Mouse (Mus musculus): Measurements from ENCODE around the gene Chsy1.

DNA sequence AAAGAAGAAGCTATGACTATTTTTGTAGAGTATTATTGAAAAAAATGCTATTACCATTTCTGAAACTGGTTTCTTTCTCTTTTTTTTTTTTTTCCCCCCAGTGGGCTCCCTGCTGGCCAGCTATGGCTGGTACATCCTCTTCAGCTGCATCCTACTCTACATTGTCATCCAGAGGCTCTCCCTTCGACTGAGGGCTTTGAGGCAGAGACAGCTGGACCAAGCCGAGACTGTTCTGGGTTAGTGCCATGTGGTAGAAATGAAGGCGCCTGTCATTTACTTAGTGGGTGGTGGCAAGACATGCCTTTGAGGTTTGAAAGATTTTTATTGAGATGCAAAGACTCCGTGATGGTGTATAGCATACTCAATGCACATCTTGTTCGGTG, 29.1 kb upstream of the Chsy1 start:
- no peak for TF ChIP-seq POLR2A (IDR thresholded peaks at IDR 0.05; ENCODE audit: insufficient read length, low read depth)
- no peak for TF ChIP-seq TCF3 (IDR thresholded peaks at IDR 0.05; ENCODE audit: insufficient read length, low read depth)
- TF ChIP-seq E2F4 (IDR thresholded peaks at IDR 0.05; ENCODE audit: insufficient read depth): no peak
- no peak for TF ChIP-seq MAX (IDR thresholded peaks at IDR 0.05; ENCODE audit: low read depth)
- no peak for TF ChIP-seq TCF12 (IDR thresholded peaks at IDR 0.05; ENCODE audit: insufficient read depth, poor library complexity, severe bottlenecking)
- TF ChIP-seq MYOD1 (IDR thresholded peaks at IDR 0.05; ENCODE audit: control insufficient read depth in 1 of 3, insufficient read length in 2 of 3, low read depth in 2 of 3): peak in 1 of 3 experiments; percentile 6

All from myocyte (in vitro differentiated cells).